Mouse (Mus musculus) neural tube, embryonic 14.5 days (tissue): ENCODE measurements around the gene Cyp39a1. TPM values are rescaled to one million over a fixed set of nuclear protein-coding genes. Genes with fewer than 3 reads are reported as not detected.

ENCODE experiments used
- ATAC-seq: fragments of 200-750 bp; cut with Nextera tagmentation; 2 replicates; pipeline ENCODE4 v1.8.0; 2017; ENCODE audit warnings: low read depth, mild to moderate bottlenecking, moderate TSS enrichment, moderate library complexity
- H3K27ac ChIP-seq: fragments of 300-500 bp; sonication (generic); 2 replicates; pipeline ENCODE4 v1.5.1; 2014; ENCODE audit warnings: low read depth, mild to moderate bottlenecking, control low read depth, low read length, moderate library complexity, mixed read lengths
- H3K27me3 ChIP-seq: fragments of 300-500 bp; sonication (generic); 2 replicates; pipeline ENCODE4 v1.6.1; 2014; ENCODE audit warnings: low read length; ENCODE audit not compliant: control insufficient read depth, insufficient read depth
- H3K36me3 ChIP-seq: fragments of 300-500 bp; sonication (generic); 2 replicates; pipeline ENCODE4 v1.6.1; 2014; ENCODE audit warnings: low read length, mixed read lengths; ENCODE audit not compliant: control insufficient read depth, insufficient read depth
- H3K4me1 ChIP-seq: fragments of 300-500 bp; sonication (generic); 2 replicates; pipeline ENCODE4 v1.6.1; 2014; ENCODE audit warnings: low read length; ENCODE audit not compliant: control insufficient read depth, insufficient read depth
- H3K4me2 ChIP-seq: fragments of 300-500 bp; sonication (generic); 2 replicates; pipeline ENCODE4 v1.6.1; 2014; ENCODE audit warnings: mild to moderate bottlenecking, low read depth, low read length, control low read depth
- H3K4me3 ChIP-seq: fragments of 300-500 bp; sonication (generic); 2 replicates; pipeline ENCODE4 v1.5.1; 2014; ENCODE audit warnings: low read depth, low read length, control low read depth, mixed read lengths
- H3K9ac ChIP-seq: fragments of 300-500 bp; sonication (generic); replicated peaks from 2 replicates; pipeline ENCODE4 v1.6.1; 2014; ENCODE audit warnings: low read depth, mild to moderate bottlenecking, control low read depth, low read length, mixed read lengths
- H3K9me3 ChIP-seq: fragments of 300-500 bp; sonication (generic); 2 replicates; pipeline ENCODE4 v1.6.1; 2016; ENCODE audit warnings: low read length; ENCODE audit not compliant: control insufficient read depth
- WGBS: fragments of 180-500 bp; shearing (Covaris S2); extraction: QIAGEN DNeasy Blood & Tissue Kit; methylation state at CpG from one replicate; pipeline ENCODE4 v1.1.7; 2014; 5-methylcytosine and 5-hydroxymethylcytosine counted together
- polyA plus RNA-seq: library from polyadenylated mRNA; unstranded; fragments of >200 nt; fragmentation: Nextera tagmentation; extraction: Ambion mirVana; gene quantifications from 2 replicates; pipeline ENCODE4 v1.2.1, GENCODE M21; 2014

The Cyp39a1 gene
- polyA plus RNA-seq, 1 experiment from 2014 or later, result 4.3 TPM

- no peak overlapping the region for H3K4me2 ChIP-seq
- 75% methylated on average over 6 of the region's 6 CpGs for WGBS
- ATAC-seq, result no peak
These were observed 2.0 kb downstream of the Cyp39a1 start for GRCm38 (mm10) chr17:43669145-43669695.

GRCm38 (mm10) chr17:43671907-43672306 is 4.7 kb downstream of the Cyp39a1 start:
- no peak overlapping the region for H3K4me2 ChIP-seq
- no peak overlapping the region for H3K9ac ChIP-seq
- ATAC-seq, result no peak
- H3K4me1 ChIP-seq, result no peaks in the 10 kb centered on the region
- no peaks in the 10 kb centered on the region for H3K27me3 ChIP-seq
- H3K9me3 ChIP-seq, result no peaks in the 10 kb centered on the region
- 95% methylated on average over 4 of the region's 4 CpGs for WGBS
- H3K4me3 ChIP-seq, result no peak overlapping the region
- H3K36me3 ChIP-seq, result no peaks in the 10 kb centered on the region
- H3K27ac ChIP-seq, result no peak overlapping the region

More at GRCm38 (mm10) chr17:43669145-43669695, 2.0 kb downstream of the Cyp39a1 start:
- H3K9ac ChIP-seq, result no peak overlapping the region
- no peaks in the 10 kb centered on the region for H3K36me3 ChIP-seq
- no peak overlapping the region for H3K4me3 ChIP-seq
- no peaks in the 10 kb centered on the region for H3K27me3 ChIP-seq
- H3K4me1 ChIP-seq, result peaks cover 9% of the 10 kb centered on the region; the same call in 1 of the 2 replicates
- H3K27ac ChIP-seq, result no peak overlapping the region
- no peaks in the 10 kb centered on the region for H3K9me3 ChIP-seq

- no peaks in the 10 kb centered on the region for H3K4me1 ChIP-seq
- no peaks in the 10 kb centered on the region for H3K27me3 ChIP-seq
- no peaks in the 10 kb centered on the region for H3K36me3 ChIP-seq
- no peak overlapping the region for H3K4me2 ChIP-seq
- no peak overlapping the region for H3K9ac ChIP-seq
- H3K27ac ChIP-seq, result no peak overlapping the region
- no peak for ATAC-seq
- no peak overlapping the region for H3K4me3 ChIP-seq
- 59% methylated on average over 1 of the region's 1 CpGs for WGBS
- no peaks in the 10 kb centered on the region for H3K9me3 ChIP-seq
These were observed 8.0 kb downstream of the Cyp39a1 start for GRCm38 (mm10) chr17:43675228-43675627.

- no peaks in the 10 kb centered on the region for H3K27me3 ChIP-seq
- no peak overlapping the region for H3K27ac ChIP-seq
- no peaks in the 10 kb centered on the region for H3K4me1 ChIP-seq
- no peak overlapping the region for H3K9ac ChIP-seq
- H3K4me2 ChIP-seq, result no peak overlapping the region
- no peak overlapping the region for H3K4me3 ChIP-seq
- H3K36me3 ChIP-seq, result no peaks in the 10 kb centered on the region
- H3K9me3 ChIP-seq, result no peaks in the 10 kb centered on the region
- no peak for ATAC-seq
- 90% methylated on average over 1 of the region's 1 CpGs for WGBS
These were observed 9.0 kb downstream of the Cyp39a1 start for GRCm38 (mm10) chr17:43676241-43676640.

GRCm38 (mm10) chr17:43677317-43677716 is 10.1 kb downstream of the Cyp39a1 start:
- Histone ChIP-seq H3K27me3 (no peaks in the 10 kb centered on the region), H3K36me3 (no peaks in the 10 kb centered on the region), H3K4me3 (no peak overlapping the region), H3K9ac (no peak overlapping the region), H3K4me2 (no peak overlapping the region), H3K27ac (no peak overlapping the region), H3K9me3 (no peaks in the 10 kb centered on the region), H3K4me1 (no peaks in the 10 kb centered on the region)
- WGBS, result 35% methylated on average over 1 of the region's 1 CpGs
- ATAC-seq, result no peak; the same call in 1 of the 2 replicates

GRCm38 (mm10) chr17:43684086-43684485 is 16.9 kb downstream of the Cyp39a1 start:
- ATAC-seq, result no peak
- WGBS, result 83% methylated on average over 7 of the region's 7 CpGs
- Histone ChIP-seq H3K4me3 (no peak overlapping the region), H3K36me3 (no peaks in the 10 kb centered on the region), H3K4me2 (no peak overlapping the region), H3K27me3 (no peaks in the 10 kb centered on the region), H3K4me1 (no peaks in the 10 kb centered on the region), H3K9ac (no peak overlapping the region), H3K27ac (no peak overlapping the region), H3K9me3 (no peaks in the 10 kb centered on the region)

GRCm38 (mm10) chr17:43684638-43685037 is 17.4 kb downstream of the Cyp39a1 start:
- ATAC-seq, result no peak
- Histone ChIP-seq H3K27me3 (no peaks in the 10 kb centered on the region), H3K9ac (no peak overlapping the region), H3K4me2 (no peak overlapping the region), H3K4me1 (no peaks in the 10 kb centered on the region), H3K9me3 (no peaks in the 10 kb centered on the region), H3K27ac (no peak overlapping the region), H3K36me3 (no peaks in the 10 kb centered on the region), H3K4me3 (no peak overlapping the region)
- 93% methylated on average over 5 of the region's 5 CpGs for WGBS

GRCm38 (mm10) chr17:43689591-43689990 is 22.4 kb downstream of the Cyp39a1 start:
- Histone ChIP-seq H3K4me1 (no peaks in the 10 kb centered on the region), H3K27ac (no peak overlapping the region), H3K9me3 (no peaks in the 10 kb centered on the region), H3K27me3 (no peaks in the 10 kb centered on the region), H3K4me2 (no peak overlapping the region), H3K9ac (no peak overlapping the region), H3K36me3 (no peaks in the 10 kb centered on the region), H3K4me3 (no peak overlapping the region)
- ATAC-seq, result no peak
- 91% methylated on average over 9 of the region's 9 CpGs for WGBS

- Histone ChIP-seq H3K27ac (no peak overlapping the region), H3K27me3 (no peaks in the 10 kb centered on the region), H3K9ac (no peak overlapping the region), H3K4me3 (no peak overlapping the region), H3K36me3 (no peaks in the 10 kb centered on the region), H3K4me1 (no peaks in the 10 kb centered on the region), H3K4me2 (peak overlapping the region; percentile 1; the same call in 1 of the 2 replicates), H3K9me3 (no peaks in the 10 kb centered on the region)
- peak; percentile 68 for ATAC-seq
- 39% methylated on average over 14 of the region's 14 CpGs for WGBS
These were observed 31.9 kb downstream of the Cyp39a1 start for GRCm38 (mm10) chr17:43698997-43699649.
